Mouse (Mus musculus): ENCODE measurements around the gene Gm15737.

GRCm38 (mm10) chr6:92928261-92928660, 59.1 kb downstream of the Gm15737 start:
- TF ChIP-seq CTCF (IDR thresholded peaks at IDR 0.05; ENCODE audit: low read depth) (no peak), EP300 (IDR thresholded peaks at IDR 0.05; ENCODE audit: low read depth) (no peak)
